Mouse (Mus musculus) right cerebral cortex, adult 18-20 months (tissue): ENCODE results near the gene Olfr222.

Source experiments
- DNase-seq: peaks from one replicate; pipeline ENCODE4 v3.0.0; 2022; ENCODE audit warnings: mixed read lengths

Gene Olfr222

GRCm38 (mm10) chr11:59540123-59540522, 35.9 kb downstream of the Olfr222 start:
- DNase-seq = no peak

GRCm38 (mm10) chr11:59538387-59538786, 37.6 kb downstream of the Olfr222 start:
- peak; percentile 31 for DNase-seq

- DNase-seq = no peak
Observed at GRCm38 (mm10) chr11:59537218-59538130, 38.6 kb downstream of the Olfr222 start.

GRCm38 (mm10) chr11:59531562-59531961, 44.5 kb downstream of the Olfr222 start:
- no peak for DNase-seq

DNA sequence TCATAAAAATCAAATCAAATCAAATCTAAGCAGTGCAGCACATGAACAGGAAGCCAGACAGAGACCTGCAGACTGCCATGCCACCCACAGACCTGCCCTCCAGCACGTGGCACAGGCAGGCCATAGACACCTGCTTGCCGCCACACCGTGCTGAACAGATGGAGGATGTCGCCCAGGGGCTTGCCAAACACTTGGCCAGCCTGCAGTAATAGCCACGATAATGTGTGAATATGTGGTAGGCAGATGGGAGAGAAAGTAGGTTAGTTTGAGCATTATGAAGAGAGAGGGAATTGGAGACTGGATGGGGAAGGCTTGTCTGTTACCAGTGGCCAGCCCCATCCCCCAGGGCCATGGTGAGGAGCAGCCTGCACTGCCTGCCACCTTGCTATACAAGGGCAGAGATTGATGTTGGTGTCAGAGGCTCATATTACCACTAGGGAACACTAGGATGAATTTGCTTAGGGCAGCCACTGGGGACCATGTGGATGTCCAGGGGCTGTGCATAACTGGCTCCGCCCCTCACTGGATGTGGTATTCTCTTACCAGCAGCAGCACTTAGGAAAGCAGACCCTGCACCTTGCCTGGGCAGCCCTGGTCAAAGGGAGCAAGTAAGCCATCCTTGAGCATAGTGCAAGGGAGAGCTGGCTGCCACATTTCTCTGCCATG, 45.0 kb downstream of the Olfr222 start:
- DNase-seq = peak; percentile 66

- no peak for DNase-seq
Observed at GRCm38 (mm10) chr11:59530221-59530620, 45.8 kb downstream of the Olfr222 start.

- DNase-seq = no peak
Observed at GRCm38 (mm10) chr11:59526472-59527080, 49.5 kb downstream of the Olfr222 start, which contains the start of gene Zkscan17. Gene Zkscan17, minus strand, starts transcription at chr11:59526751.

GRCm38 (mm10) chr11:59525237-59525636, 50.8 kb downstream of the Olfr222 start:
- DNase-seq = peak; percentile 82

GRCm38 (mm10) chr11:59524150-59524549, 51.9 kb downstream of the Olfr222 start:
- DNase-seq = no peak
